Mouse (Mus musculus): ENCODE results near the gene Maf. TPM values are rescaled to one million over a fixed set of nuclear protein-coding genes. Genes with fewer than 3 reads are reported as not detected.

Gene Maf
- total RNA-seq, 2 experiments from 2014 or later = 24.7 to 25.5 TPM

DNA sequence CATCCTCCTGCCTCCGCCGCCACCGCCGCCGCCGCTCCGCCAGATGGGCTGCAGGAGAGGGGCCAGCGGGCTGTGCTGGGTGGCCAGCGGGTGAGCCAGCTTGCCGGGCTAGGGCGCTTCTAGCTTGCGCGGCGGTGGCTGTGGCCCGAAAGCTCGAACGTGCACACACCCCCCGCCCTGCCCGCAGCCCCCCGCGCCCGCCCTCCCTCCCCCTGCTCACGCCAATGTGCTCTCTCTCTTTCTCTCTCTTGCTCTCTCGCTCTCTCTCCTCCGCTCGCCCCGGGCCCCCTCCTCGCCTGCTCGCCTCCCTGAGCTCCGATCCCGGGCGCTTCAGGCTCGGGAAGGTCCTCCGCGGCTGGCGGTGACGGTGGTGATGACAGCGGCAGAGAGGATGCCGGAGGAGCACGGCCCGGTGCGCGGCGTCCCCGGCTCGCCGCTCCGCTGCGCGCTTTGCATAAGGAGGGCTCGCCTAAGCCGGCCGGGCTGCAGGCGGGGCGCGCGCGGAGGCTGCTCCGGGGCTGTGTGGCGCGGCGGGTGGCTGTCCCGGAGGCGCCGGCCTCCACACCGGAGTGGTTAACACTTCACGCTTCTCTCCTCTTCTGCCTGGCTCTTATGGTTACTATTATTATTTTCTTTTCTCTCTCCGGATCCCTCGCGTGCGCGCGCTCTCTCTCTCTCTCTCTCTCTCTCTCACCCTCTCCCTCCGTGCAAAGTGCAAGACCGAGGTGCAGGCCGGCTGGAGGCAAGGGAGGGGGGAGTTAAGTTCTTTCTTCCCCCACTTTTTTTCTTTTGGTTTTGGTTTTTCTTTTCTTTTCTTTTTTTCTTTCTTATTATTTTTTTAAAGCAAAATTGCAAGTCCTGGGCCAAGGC is 498 bp downstream of the Maf start:
- intact Hi-C loops (cut with DNase I) = loop anchor here (5.0 to 10.0 kb wide), 6 partner anchors 305 to 1255 kb away; no protein-coding TSS in a partner anchor
- DNase-seq (ENCODE audit: low spot score in 2 of 2) = peak; percentile 38 to 47

GRCm38 (mm10) chr8:115706411-115706860 is 1.2 kb downstream of the Maf start:
- DNase-seq (ENCODE audit: low spot score in 2 of 2) = no peak
- intact Hi-C loops (cut with DNase I) = loop anchor here (5.0 to 10.0 kb wide), 6 partner anchors 304 to 1254 kb away; no protein-coding TSS in a partner anchor

GRCm38 (mm10) chr8:115705591-115706110 is 1.9 kb downstream of the Maf start:
- intact Hi-C loops (cut with DNase I) = loop anchor here (5.0 to 10.0 kb wide), 6 partner anchors 303 to 1253 kb away; no protein-coding TSS in a partner anchor
- DNase-seq (ENCODE audit: low spot score in 2 of 2) = peak; percentile 21 to 29

- DNase-seq (ENCODE audit: low spot score in 2 of 2) = no peak
- intact Hi-C loops (cut with DNase I) = loop anchor here (10.0 kb wide), 2 partner anchors 608 to 672 kb away; no protein-coding TSS in a partner anchor
Measured at GRCm38 (mm10) chr8:115703056-115703455, 4.5 kb downstream of the Maf start.

- intact Hi-C loops (cut with DNase I) = loop anchor here (10.0 kb wide), 2 partner anchors 606 to 674 kb away; no protein-coding TSS in a partner anchor
- no peak for DNase-seq (ENCODE audit: low spot score in 2 of 2)
Measured at GRCm38 (mm10) chr8:115701001-115701400, 6.6 kb downstream of the Maf start.

DNA sequence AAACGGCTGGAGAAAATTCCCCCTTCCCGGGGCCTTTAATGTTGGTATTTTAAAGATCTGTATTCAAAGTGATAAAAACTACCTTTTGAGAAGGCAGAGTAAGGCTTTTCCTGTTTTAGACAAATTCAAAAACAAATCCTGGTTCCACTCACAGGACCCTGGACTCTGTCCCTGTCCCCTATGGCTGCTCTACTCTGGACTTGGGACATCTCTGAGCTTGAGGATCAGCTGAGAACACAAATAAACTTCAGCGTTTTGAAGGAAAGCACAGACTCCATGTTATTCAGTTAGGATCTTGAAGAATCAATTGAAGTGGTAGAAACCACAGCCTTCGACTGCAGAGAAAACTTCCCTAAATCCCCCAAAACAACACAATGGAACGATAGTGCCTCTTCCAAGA is 8.4 kb downstream of the Maf start:
- intact Hi-C loops (cut with DNase I) = no loop called here
- no peak for DNase-seq (ENCODE audit: low spot score in 2 of 2)

- intact Hi-C loops (cut with DNase I) = no loop called here
- DNase-seq (ENCODE audit: low spot score in 2 of 2) = no peak
Measured at GRCm38 (mm10) chr8:115697410-115697809, 10.2 kb downstream of the Maf start.

DNA sequence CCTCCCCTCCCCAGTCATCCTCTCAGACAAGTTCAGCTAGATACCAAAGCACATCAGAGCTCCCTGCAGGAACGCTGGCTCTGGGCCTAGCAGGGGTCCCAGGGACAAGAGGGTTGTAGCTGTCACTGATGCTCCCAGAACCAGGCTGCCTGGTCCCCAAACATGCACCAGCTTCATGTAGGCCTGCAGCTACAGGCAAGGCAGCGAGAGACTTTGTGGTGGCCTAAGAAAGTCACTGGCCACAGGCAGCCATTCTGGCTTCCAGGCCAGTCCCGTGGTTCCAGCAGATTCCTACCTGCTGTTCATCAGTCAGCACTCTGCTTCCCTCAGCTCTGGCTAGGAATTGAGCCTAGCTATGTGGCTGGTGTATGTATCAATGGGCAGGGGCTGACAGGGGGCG is 10.9 kb downstream of the Maf start:
- no peak for DNase-seq (ENCODE audit: low spot score in 2 of 2)
- intact Hi-C loops (cut with DNase I) = no loop called here

- intact Hi-C loops (cut with DNase I) = no loop called here
- no peak for DNase-seq (ENCODE audit: low spot score in 2 of 2)
Measured at GRCm38 (mm10) chr8:115687349-115687748, 20.2 kb downstream of the Maf start.

DNA sequence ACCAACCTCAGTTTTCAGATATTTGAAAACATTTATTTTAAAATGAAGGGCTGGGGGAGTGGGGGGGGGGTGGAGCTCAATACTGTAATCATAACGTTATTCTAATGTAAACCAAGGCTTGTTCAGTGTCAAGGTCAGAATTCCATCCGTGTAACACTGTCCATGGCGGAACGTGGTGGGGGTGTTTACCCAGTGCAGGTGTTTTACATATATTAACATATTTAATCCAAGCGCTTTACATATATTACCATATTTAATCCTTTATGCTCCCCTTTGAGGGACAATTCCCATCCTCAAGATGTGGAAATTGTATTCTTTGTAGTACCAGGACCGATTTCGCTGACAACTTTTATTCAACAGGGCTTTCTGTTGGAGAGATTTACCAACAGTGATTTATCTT is 24.3 kb downstream of the Maf start:
- DNase-seq (ENCODE audit: low spot score in 2 of 2) = no peak

DNA sequence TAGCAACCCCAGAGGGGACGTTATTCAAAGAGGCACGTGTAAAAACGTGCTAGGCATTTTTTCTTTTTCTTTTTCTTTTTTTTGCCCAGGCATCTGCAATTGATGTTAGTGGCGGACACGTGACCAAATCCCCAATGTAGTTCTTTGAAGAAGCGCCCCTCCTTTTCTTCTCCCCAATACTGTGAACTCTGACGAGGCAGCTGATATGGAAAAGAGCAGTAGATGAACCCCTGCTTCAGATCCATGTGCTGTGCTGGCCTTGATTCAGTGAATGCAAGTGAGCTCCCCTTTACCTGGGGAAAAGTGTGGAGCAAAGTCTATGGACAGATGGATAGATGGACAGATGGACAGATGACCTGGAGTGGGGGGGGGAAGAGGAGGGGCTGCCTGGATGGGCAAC is 28.1 kb downstream of the Maf start:
- intact Hi-C loops (cut with DNase I) = no loop called here
- DNase-seq (ENCODE audit: low spot score in 2 of 2) = no peak

More for the DNA sequence above, 24.3 kb downstream of the Maf start:
- intact Hi-C loops (cut with DNase I) = no loop called here

GRCm38 (mm10) chr8:115664866-115665265 is 42.7 kb downstream of the Maf start:
- DNase-seq (ENCODE audit: low spot score in 2 of 2) = no peak
- intact Hi-C loops (cut with DNase I) = no loop called here

GRCm38 (mm10) chr8:115650110-115650521 is 57.5 kb downstream of the Maf start:
- DNase-seq (ENCODE audit: low spot score in 2 of 2) = peak; percentile 34

DNA sequence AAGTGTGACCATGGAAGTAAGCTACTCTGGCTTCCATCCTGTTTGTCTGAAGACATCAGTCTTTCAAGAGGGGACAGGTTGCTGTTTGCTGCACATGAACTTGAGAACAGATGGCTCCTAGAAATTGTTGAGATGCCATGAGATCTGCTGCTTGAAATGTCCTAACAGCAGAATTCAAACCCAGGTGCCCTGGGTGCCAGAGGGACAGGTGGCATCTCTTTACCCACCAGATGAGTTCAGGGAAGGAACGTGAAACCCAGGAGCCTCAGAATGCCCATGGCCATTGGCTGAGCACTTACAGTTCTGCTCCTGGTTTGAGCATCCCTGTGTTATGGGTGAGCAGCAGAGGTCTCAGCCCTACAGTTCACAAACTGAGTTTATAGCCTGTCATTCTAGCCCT is 62.5 kb downstream of the Maf start:
- DNase-seq (ENCODE audit: low spot score in 2 of 2) = no peak
- intact Hi-C loops (cut with DNase I) = no loop called here

More at GRCm38 (mm10) chr8:115650110-115650521, 57.5 kb downstream of the Maf start:
- intact Hi-C loops (cut with DNase I) = no loop called here

DNA sequence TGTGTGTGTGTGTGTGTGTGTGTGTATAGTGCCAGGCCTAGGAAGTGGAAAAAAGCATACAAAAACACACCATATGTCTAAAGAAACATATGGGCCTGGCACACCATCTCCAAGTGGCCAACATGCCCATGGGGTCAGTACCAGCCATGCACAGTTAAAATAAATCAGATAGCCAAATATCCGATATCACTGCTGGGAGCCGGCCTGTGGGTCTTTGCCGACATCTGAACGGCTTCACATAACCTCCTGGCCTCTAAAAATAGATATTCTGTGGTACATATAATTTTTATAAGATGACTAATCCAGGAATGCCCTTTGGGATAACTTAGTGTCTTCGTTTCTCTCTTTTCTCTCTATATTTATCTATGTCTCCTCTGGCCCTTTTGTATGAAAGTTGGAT is 65.7 kb downstream of the Maf start:
- DNase-seq (ENCODE audit: low spot score in 2 of 2) = no peak
- intact Hi-C loops (cut with DNase I) = no loop called here

GRCm38 (mm10) chr8:115639951-115640350 is 67.6 kb downstream of the Maf start:
- intact Hi-C loops (cut with DNase I) = no loop called here
- no peak for DNase-seq (ENCODE audit: low spot score in 2 of 2)

DNA sequence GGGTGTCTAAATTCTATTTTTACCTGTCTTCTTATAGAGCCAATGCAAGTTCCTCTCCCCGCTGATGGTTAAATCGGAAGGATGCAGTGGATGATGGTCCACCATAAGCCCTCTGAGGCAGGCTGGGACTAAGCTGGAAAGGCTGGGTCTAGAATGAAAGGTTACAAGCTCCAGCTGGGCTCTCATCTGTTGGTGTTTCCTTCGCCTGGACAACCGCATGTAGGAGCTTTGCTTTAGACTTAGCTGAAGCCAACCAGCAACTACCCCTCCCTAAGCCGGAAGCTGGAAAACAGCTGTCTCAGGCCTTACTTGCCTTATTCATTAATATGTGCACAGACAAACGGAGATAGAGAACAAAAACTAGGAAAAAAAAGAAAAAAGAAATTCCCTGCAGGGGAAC is 70.8 kb downstream of the Maf start:
- no peak for DNase-seq (ENCODE audit: low spot score in 2 of 2)
- intact Hi-C loops (cut with DNase I) = no loop called here

Measured in left cerebral cortex, postnatal 14 days (tissue).